Mouse (Mus musculus) liver, embryonic 12.5 days (tissue): ENCODE measurements around the gene Boll. TPM values are rescaled to one million over a fixed set of nuclear protein-coding genes. Genes with fewer than 3 reads are reported as not detected.

Source experiments
- ATAC-seq: fragments of 200-750 bp; cut with Nextera tagmentation; 2 replicates; pipeline ENCODE4 v1.8.0; 2017; ENCODE audit warnings: moderate number of reproducible peaks, mild to moderate bottlenecking, moderate library complexity
- H3K27ac ChIP-seq: fragments of 300-500 bp; sonication (generic); 2 replicates; pipeline ENCODE4 v1.5.1; 2016; ENCODE audit warnings: mild to moderate bottlenecking
- H3K27me3 ChIP-seq: fragments of 300-500 bp; sonication (generic); replicated peaks from 2 replicates; pipeline ENCODE4 v1.6.1; 2016; ENCODE audit warnings: mild to moderate bottlenecking, moderate library complexity
- H3K36me3 ChIP-seq: fragments of 300-500 bp; sonication (generic); 2 replicates; pipeline ENCODE4 v1.6.1; 2016; ENCODE audit warnings: mild to moderate bottlenecking, moderate library complexity
- H3K4me1 ChIP-seq: fragments of 300-500 bp; sonication (generic); 2 replicates; pipeline ENCODE4 v1.6.1; 2016
- H3K4me2 ChIP-seq: fragments of 300-500 bp; sonication (generic); 2 replicates; pipeline ENCODE4 v1.6.1; 2016; ENCODE audit warnings: mild to moderate bottlenecking, moderate library complexity
- H3K4me3 ChIP-seq: fragments of 300-500 bp; sonication (generic); 2 replicates; pipeline ENCODE4 v1.5.1; 2016; ENCODE audit warnings: mild to moderate bottlenecking, moderate library complexity
- H3K9ac ChIP-seq: fragments of 300-500 bp; sonication (generic); 2 replicates; pipeline ENCODE4 v1.6.1; 2016; ENCODE audit warnings: mild to moderate bottlenecking, moderate library complexity
- H3K9me3 ChIP-seq: fragments of 300-500 bp; sonication (generic); replicated peaks from 2 replicates; pipeline ENCODE4 v1.6.1; 2016; ENCODE audit warnings: mild to moderate bottlenecking, moderate library complexity
- WGBS: fragments of 180-500 bp; shearing (Covaris S2); methylation state at CpG from one replicate; pipeline ENCODE4 v1.1.7; 2016; ENCODE audit not compliant: insufficient replicate concordance; 5-methylcytosine and 5-hydroxymethylcytosine counted together
- polyA plus RNA-seq: library from polyadenylated mRNA; unstranded; fragments of >200 nt; fragmentation: Nextera tagmentation; extraction: Ambion mirVana; gene quantifications from 2 replicates; pipeline ENCODE4 v1.2.1, GENCODE M21; 2016

Gene Boll
- polyA plus RNA-seq, 1 experiment from 2014 or later, result 0.37 TPM

DNA sequence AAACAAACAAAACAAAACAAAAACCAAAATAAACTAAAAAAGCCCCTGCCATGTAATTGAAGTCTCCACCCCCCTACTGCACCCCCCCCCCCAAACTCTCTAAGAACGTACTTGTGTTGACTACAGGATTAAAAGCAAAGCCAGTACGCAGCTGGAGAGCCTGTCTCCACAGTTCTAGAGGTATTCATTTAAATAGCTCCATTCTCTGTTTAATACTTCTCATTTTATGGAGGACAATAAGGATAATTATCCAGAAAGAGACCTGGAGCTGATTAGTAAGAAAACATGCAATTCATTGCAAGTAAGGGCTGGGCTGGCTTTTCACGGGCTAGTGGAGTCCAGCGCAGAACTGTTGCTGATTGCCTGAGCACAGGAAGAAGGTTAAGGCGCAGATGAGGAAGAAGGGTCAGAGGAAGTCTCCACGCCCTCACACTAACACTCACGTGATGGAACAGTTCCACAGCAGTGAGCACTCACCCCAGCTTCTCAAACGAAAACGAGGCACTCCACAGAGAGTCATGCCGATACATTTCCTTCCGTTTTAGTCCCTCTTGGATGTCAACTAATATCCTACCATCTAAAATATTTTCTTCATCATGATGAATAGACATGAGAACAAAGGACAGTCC is 148.0 kb downstream of the Boll start:
- ATAC-seq, result no peak
- no peak overlapping the region for H3K27ac ChIP-seq
- no peaks in the 10 kb centered on the region for H3K36me3 ChIP-seq
- no peak overlapping the region for H3K4me2 ChIP-seq
- 47% methylated on average over 11 of the region's 11 CpGs for WGBS
- peaks cover 4% of the 10 kb centered on the region; the same call in 1 of the 2 replicates for H3K4me1 ChIP-seq
- no peaks in the 10 kb centered on the region for H3K9me3 ChIP-seq
- no peak overlapping the region for H3K4me3 ChIP-seq
- no peaks in the 10 kb centered on the region for H3K27me3 ChIP-seq
- H3K9ac ChIP-seq, result no peak overlapping the region

GRCm38 (mm10) chr1:55213936-55214335 is 149.3 kb downstream of the Boll start:
- ATAC-seq, result no peak

DNA sequence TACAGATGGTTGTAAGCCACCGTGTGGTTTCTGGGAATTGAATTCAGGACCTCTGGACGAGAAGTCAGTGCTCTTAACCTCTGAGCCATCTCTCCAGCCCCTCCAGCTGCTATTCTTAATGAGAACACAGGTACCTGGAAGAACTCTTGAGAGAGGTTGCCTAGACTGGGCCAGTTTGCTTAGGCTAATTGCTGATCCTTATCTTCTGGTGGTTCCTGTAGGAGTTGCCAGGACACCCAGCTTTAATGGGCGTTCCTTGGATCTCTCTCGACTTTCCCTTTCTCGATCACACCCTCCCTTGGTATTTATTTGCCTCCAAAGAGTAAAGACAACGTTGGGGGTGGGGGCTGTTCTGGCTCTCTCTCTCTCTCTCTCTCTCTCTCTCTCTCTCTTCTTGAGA is 149.8 kb downstream of the Boll start:
- ATAC-seq, result no peak
- Histone ChIP-seq H3K27ac (no peak overlapping the region), H3K4me3 (no peak overlapping the region), H3K4me1 (peaks cover 11% of the 10 kb centered on the region), H3K27me3 (no peaks in the 10 kb centered on the region), H3K9ac (no peak overlapping the region), H3K9me3 (no peaks in the 10 kb centered on the region), H3K36me3 (no peaks in the 10 kb centered on the region), H3K4me2 (no peak overlapping the region)
- WGBS, result 51% methylated on average over 6 of the region's 6 CpGs

More at GRCm38 (mm10) chr1:55213936-55214335, 149.3 kb downstream of the Boll start:
- H3K27me3 ChIP-seq, result no peaks in the 10 kb centered on the region
- no peaks in the 10 kb centered on the region for H3K36me3 ChIP-seq
- peaks cover 8% of the 10 kb centered on the region for H3K4me1 ChIP-seq
- no peak overlapping the region for H3K9ac ChIP-seq
- H3K4me3 ChIP-seq, result no peak overlapping the region
- no peaks in the 10 kb centered on the region for H3K9me3 ChIP-seq
- no peak overlapping the region for H3K4me2 ChIP-seq
- no peak overlapping the region for H3K27ac ChIP-seq
- 76% methylated on average over 6 of the region's 6 CpGs for WGBS

- Histone ChIP-seq H3K4me1 (peaks cover 11% of the 10 kb centered on the region), H3K27me3 (no peaks in the 10 kb centered on the region), H3K27ac (no peak overlapping the region), H3K4me3 (no peak overlapping the region), H3K4me2 (no peak overlapping the region), H3K9me3 (no peaks in the 10 kb centered on the region), H3K9ac (no peak overlapping the region), H3K36me3 (no peaks in the 10 kb centered on the region)
- WGBS, result 71% methylated on average over 4 of the region's 4 CpGs
- ATAC-seq, result no peak
Observed at GRCm38 (mm10) chr1:55212771-55213170, 150.5 kb downstream of the Boll start.

- Histone ChIP-seq H3K4me2 (no peak overlapping the region), H3K4me1 (peaks cover 11% of the 10 kb centered on the region), H3K36me3 (no peaks in the 10 kb centered on the region), H3K4me3 (no peak overlapping the region), H3K9me3 (no peaks in the 10 kb centered on the region), H3K9ac (no peak overlapping the region), H3K27me3 (no peaks in the 10 kb centered on the region), H3K27ac (no peak overlapping the region)
- no peak for ATAC-seq
- 85% methylated on average over 8 of the region's 8 CpGs for WGBS
Observed at GRCm38 (mm10) chr1:55211081-55211480, 152.2 kb downstream of the Boll start.

DNA sequence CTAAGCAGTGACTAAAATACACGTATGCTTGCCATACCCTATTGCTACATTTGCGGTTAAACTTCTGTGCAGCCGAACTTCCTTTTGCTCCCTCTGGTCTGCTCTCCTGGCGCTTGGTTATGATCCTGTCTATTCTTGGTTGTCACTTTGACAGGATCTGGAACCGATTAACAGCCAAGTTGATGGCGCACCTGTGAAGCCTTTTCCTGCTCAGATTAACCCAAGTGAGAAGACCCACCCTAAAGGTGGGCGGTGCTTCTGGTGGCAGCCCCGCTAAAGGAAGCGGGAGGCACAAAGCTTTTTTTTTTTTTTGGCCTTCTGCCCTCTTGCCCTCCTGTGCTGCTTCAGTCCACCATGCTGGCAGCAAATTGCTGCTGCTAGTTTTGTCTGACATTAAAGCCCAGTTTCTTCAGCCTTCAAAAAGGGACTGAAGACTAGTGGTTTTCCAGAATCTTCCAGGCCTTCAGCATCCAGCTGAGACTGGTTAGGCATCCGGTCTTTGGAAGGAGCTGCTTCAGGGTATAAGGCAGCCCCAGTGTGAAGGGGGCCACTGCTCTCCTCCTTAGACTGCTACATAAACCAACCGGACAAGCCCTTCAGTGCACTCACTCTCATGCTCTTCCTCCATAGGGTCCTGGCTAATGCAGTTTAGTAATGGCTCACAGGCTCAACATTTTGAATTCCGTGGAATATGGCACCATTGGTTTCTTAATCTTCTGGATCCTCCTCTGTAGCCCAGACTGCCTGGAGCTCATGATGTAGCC is 152.9 kb downstream of the Boll start:
- peaks cover 11% of the 10 kb centered on the region for H3K4me1 ChIP-seq
- H3K4me2 ChIP-seq, result peak overlapping the region; percentile 26
- WGBS, result 28% methylated on average over 12 of the region's 12 CpGs
- no peaks in the 10 kb centered on the region for H3K9me3 ChIP-seq
- H3K27ac ChIP-seq, result no peak overlapping the region
- H3K36me3 ChIP-seq, result no peaks in the 10 kb centered on the region
- H3K9ac ChIP-seq, result no peak overlapping the region
- H3K4me3 ChIP-seq, result no peak overlapping the region
- no peaks in the 10 kb centered on the region for H3K27me3 ChIP-seq
- no peak for ATAC-seq

DNA sequence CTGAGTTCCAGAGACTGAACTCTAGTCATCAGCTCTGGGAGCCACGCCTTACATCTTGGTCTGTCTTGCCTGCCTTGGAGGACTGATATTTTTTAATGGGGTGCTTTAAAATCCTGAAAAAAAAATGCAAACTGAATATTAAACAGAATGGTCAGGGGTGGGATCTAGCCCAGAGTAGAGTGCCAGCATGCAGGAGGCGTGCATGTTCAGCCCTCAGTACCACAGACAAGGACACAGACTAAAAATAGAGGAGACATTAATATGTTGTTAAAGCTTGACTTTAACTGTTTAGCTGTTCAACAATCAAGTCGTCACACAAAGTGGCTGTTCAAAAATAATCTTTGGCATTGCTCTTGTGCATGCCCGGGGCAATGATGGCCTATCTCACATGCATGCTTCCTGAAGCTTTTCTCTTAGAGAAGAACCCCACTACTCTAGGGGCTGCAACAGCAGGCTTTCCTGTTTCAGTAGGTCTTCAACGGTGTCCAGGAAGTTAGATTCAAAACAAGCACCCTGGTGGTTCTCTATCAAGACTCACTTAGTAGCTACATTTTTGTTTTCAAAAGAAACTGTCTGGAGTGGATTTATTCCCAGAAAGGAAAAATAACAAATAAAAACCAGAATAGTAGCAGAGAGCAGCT is 154.6 kb downstream of the Boll start:
- no peak for ATAC-seq
- WGBS, result 41% methylated on average over 5 of the region's 5 CpGs
- Histone ChIP-seq H3K9me3 (no peaks in the 10 kb centered on the region), H3K9ac (no peak overlapping the region), H3K4me3 (no peak overlapping the region), H3K27ac (no peak overlapping the region), H3K4me1 (peaks cover 11% of the 10 kb centered on the region), H3K36me3 (no peaks in the 10 kb centered on the region), H3K27me3 (no peaks in the 10 kb centered on the region), H3K4me2 (no peak overlapping the region)

GRCm38 (mm10) chr1:55207561-55207960 is 155.7 kb downstream of the Boll start:
- whole genome bisulfite sequencing, result 75% methylated on average over 6 of the region's 6 CpGs
- Histone ChIP-seq H3K4me3 (no peak overlapping the region), H3K27ac (no peak overlapping the region), H3K27me3 (no peaks in the 10 kb centered on the region), H3K4me2 (no peak overlapping the region), H3K9ac (no peak overlapping the region), H3K36me3 (no peaks in the 10 kb centered on the region), H3K9me3 (no peaks in the 10 kb centered on the region), H3K4me1 (peaks cover 11% of the 10 kb centered on the region)
- ATAC-seq, result no peak

- Histone ChIP-seq H3K4me3 (no peak overlapping the region), H3K4me1 (peaks cover 15% of the 10 kb centered on the region), H3K27ac (no peak overlapping the region), H3K36me3 (no peaks in the 10 kb centered on the region), H3K4me2 (no peak overlapping the region), H3K9ac (no peak overlapping the region), H3K9me3 (no peaks in the 10 kb centered on the region), H3K27me3 (no peaks in the 10 kb centered on the region)
- 67% methylated on average over 5 of the region's 5 CpGs for WGBS
- ATAC-seq, result no peak
Observed at GRCm38 (mm10) chr1:55205808-55206327, 157.4 kb downstream of the Boll start.

- WGBS, result 70% methylated on average over 18 of the region's 18 CpGs
- Histone ChIP-seq H3K4me3 (no peak overlapping the region), H3K9ac (no peak overlapping the region), H3K36me3 (no peaks in the 10 kb centered on the region), H3K9me3 (no peaks in the 10 kb centered on the region), H3K4me2 (no peak overlapping the region), H3K27ac (no peak overlapping the region), H3K27me3 (no peaks in the 10 kb centered on the region), H3K4me1 (peaks cover 31% of the 10 kb centered on the region)
- no peak for ATAC-seq
Observed at GRCm38 (mm10) chr1:55201850-55202752, 161.2 kb downstream of the Boll start.

DNA sequence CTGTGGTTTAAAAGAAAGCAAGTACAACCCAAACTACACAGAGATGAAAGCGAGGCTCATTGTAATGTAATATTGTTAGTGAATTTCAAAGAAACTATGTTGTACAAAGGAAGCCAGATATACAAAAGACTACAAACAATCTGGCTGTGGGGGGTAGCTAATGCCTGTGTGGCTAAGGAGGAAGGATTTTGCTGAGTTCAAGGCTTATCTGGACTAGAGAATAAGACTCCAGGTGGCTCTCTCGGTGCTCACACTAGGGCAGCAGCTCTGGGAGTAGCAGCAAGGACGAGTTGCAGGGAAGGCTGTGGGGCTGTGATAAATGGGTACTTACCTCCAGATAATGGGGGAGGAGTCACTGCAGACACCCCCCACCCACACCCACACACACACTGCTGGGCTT is 164.6 kb downstream of the Boll start:
- 0 out of 2 replicates have a peak overlapping the region, but pooled peaks have one; percentile 25 for H3K9ac ChIP-seq
- no peak overlapping the region for H3K4me3 ChIP-seq
- 0 out of 2 replicates have a peak, but pooled peaks cover 7% of the 10 kb centered on the region for H3K27me3 ChIP-seq
- H3K9me3 ChIP-seq, result no peaks in the 10 kb centered on the region
- no peaks in the 10 kb centered on the region for H3K36me3 ChIP-seq
- WGBS, result 20% methylated on average over 3 of the region's 3 CpGs
- H3K4me2 ChIP-seq, result peak overlapping the region; percentile 44
- 0 out of 2 replicates have a peak overlapping the region, but pooled peaks have one; percentile 39 for H3K27ac ChIP-seq
- H3K4me1 ChIP-seq, result peaks cover 37% of the 10 kb centered on the region
- ATAC-seq, result peak; percentile 97
